Mouse (Mus musculus): Measurements from ENCODE around the gene Zdhhc9.
A peak's percentile ranks its signal among the peaks of the same experiment; 100 is the strongest.

DNA sequence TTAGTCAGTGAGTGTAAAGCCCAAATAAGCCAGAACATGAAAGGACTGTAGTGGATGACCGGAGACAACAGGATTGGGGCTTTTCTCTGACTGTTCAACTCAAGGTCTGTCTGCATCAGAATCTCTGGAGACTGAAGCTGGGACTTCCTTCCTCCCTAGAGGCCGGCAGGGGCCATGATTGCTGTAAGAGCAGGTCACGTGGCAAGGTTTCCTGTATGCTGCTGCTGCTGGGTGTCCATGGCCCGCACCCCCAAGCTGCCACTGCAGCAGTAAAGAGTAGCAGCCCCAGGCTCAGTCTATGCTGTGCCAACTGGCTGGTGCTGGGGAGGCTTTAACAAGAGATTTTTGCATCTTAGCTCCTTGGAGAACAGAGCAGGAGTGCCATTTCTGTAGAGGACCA lies 62.4 kb downstream of the Zdhhc9 start, which contains the start of gene Sash3:
- no peak for TF ChIP-seq ZNF384 (IDR thresholded peaks at IDR 0.05; ENCODE audit: low read depth, low read length)
- TF ChIP-seq NELFE (IDR thresholded peaks at IDR 0.05; ENCODE audit: low read depth, low read length) = no peak
- no peak for TF ChIP-seq CTCF (conservative IDR thresholded peaks at IDR 0.05 in 1 of 2, IDR thresholded peaks at IDR 0.05 in 1 of 2; ENCODE audit: low read depth in 2 of 2, low read length in 2 of 2)
- TF ChIP-seq POLR2A (IDR thresholded peaks at IDR 0.05; ENCODE audit: low read depth, low read length) = peak; percentile 65
- no peak for TF ChIP-seq E2F4 (IDR thresholded peaks at IDR 0.05; ENCODE audit: insufficient replicate concordance, low read depth, low read length)
- peak; percentile 56 for TF ChIP-seq ELF1 (IDR thresholded peaks at IDR 0.05; ENCODE audit: low read depth, low read length)
- TF ChIP-seq MAFK (IDR thresholded peaks at IDR 0.05; ENCODE audit: insufficient replicate concordance, low read length) = no peak

All from CH12.LX (cell line).